Mouse (Mus musculus) CH12.LX (cell line): ENCODE measurements around the gene Zfp296. TPM values are rescaled to one million over a fixed set of nuclear protein-coding genes. Genes with fewer than 3 reads are reported as not detected.

Source experiments
- DNase-seq: peaks from one replicate; pipeline ENCODE4 v3.0.0-alpha.2; 2013; ENCODE audit errors: extremely low read depth
- H3K27ac ChIP-seq: 2 replicates; pipeline ENCODE4 v1.5.1; 2012; ENCODE audit warnings: low read depth, mild to moderate bottlenecking, control low read depth, moderate library complexity; ENCODE audit not compliant: insufficient read depth
- H3K27me3 ChIP-seq: replicated peaks from 2 replicates; pipeline ENCODE3; 2012; ENCODE audit warnings: inconsistent platforms
- H3K36me3 ChIP-seq, 2 experiments: replicated peaks in 1 of 2; 2 replicates each; pipeline versions ENCODE3 to v1.6.1; 2012; ENCODE audit warnings: inconsistent platforms in 1 of 2, low read length in 1 of 2, mild to moderate bottlenecking in 1 of 2, mixed read lengths in 1 of 2, moderate library complexity in 1 of 2; ENCODE audit not compliant: control insufficient read depth in 1 of 2, insufficient read depth in 1 of 2
- H3K4me1 ChIP-seq, 2 experiments: 2 replicates each; pipeline ENCODE4 v1.6.1; 2012; ENCODE audit warnings: inconsistent platforms in 1 of 2, moderate library complexity in 1 of 2; ENCODE audit not compliant: insufficient read depth in 2 of 2, control insufficient read depth in 1 of 2
- H3K4me2 ChIP-seq: 2 replicates; pipeline ENCODE4 v1.6.1; 2012; ENCODE audit warnings: low read depth, mild to moderate bottlenecking, control low read depth; ENCODE audit not compliant: poor library complexity, insufficient read depth, severe bottlenecking
- H3K4me3 ChIP-seq, 3 experiments: fragments of 150-350 bp in 1 of 3; sonication (generic) in 1 of 3; replicated peaks in 1 of 3; 2 replicates each; pipeline versions ENCODE3 to v1.5.1; 2011 to 2012; ENCODE audit warnings: low read depth in 2 of 3, low read length in 2 of 3, mild to moderate bottlenecking in 2 of 3, moderate library complexity in 2 of 3, control low read depth in 1 of 3, improper control_type of control experiment in 1 of 3, inconsistent platforms in 1 of 3, mixed read lengths in 1 of 3; ENCODE audit not compliant: poor library complexity in 1 of 3
- H3K79me2 ChIP-seq: replicated peaks from 2 replicates; pipeline ENCODE4 v1.6.1; 2012; ENCODE audit warnings: mild to moderate bottlenecking, moderate library complexity; ENCODE audit not compliant: control insufficient read depth, poor library complexity, insufficient read depth, severe bottlenecking; ENCODE audit errors: extremely low read depth
- H3K9ac ChIP-seq: 2 replicates; pipeline ENCODE4 v1.6.1; 2012; ENCODE audit warnings: low read depth, mild to moderate bottlenecking, control low read depth, moderate library complexity; ENCODE audit not compliant: insufficient read depth
- H3K9me3 ChIP-seq: replicated peaks from 2 replicates; pipeline ENCODE3; 2012; ENCODE audit warnings: low read length, inconsistent platforms, mixed read lengths
- BHLHE40 ChIP-seq: IDR thresholded peaks from 2 replicates; pipeline ENCODE4 v1.6.1; 2011; ENCODE audit warnings: mild to moderate bottlenecking, low read depth, low read length, improper control_type of control experiment
- CHD1 ChIP-seq: IDR thresholded peaks from 2 replicates; pipeline ENCODE4 v1.6.1; 2012; ENCODE audit warnings: low read depth, low read length, improper control_type of control experiment, inconsistent platforms
- CHD2 ChIP-seq: IDR thresholded peaks from 2 replicates; pipeline ENCODE4 v1.6.1; 2011; ENCODE audit warnings: low read length, improper control_type of control experiment
- CTCF ChIP-seq, 2 experiments: IDR thresholded peaks in 1 of 2; conservative IDR thresholded peaks in 1 of 2; 2 replicates each; pipeline ENCODE4 v1.5.1; 2011 to 2012; ENCODE audit warnings: low read depth in 2 of 2, low read length in 2 of 2, improper control_type of control experiment in 1 of 2, inconsistent platforms in 1 of 2, mild to moderate bottlenecking in 1 of 2, moderate library complexity in 1 of 2
- E2F4 ChIP-seq: IDR thresholded peaks from 2 replicates; pipeline ENCODE4 v1.6.1; 2011; ENCODE audit warnings: low read depth, low read length, improper control_type of control experiment; ENCODE audit not compliant: insufficient replicate concordance
- ELF1 ChIP-seq: IDR thresholded peaks from 2 replicates; pipeline ENCODE4 v1.6.1; 2014; ENCODE audit warnings: low read depth, mild to moderate bottlenecking, inconsistent platforms, low read length, improper control_type of control experiment
- EP300 ChIP-seq: IDR thresholded peaks from 2 replicates; pipeline ENCODE4 v1.6.1; 2011; ENCODE audit warnings: low read length, improper control_type of control experiment
- ETS1 ChIP-seq: conservative IDR thresholded peaks from 2 replicates; pipeline ENCODE4 v1.6.1; 2012; ENCODE audit warnings: low read depth, mild to moderate bottlenecking, inconsistent platforms, low read length, improper control_type of control experiment, moderate library complexity
- GABPA ChIP-seq: IDR thresholded peaks from 2 replicates; pipeline ENCODE4 v1.6.1; 2012; ENCODE audit warnings: low read depth, low read length, improper control_type of control experiment, inconsistent platforms; ENCODE audit not compliant: insufficient replicate concordance
- HCFC1 ChIP-seq: IDR thresholded peaks from 2 replicates; pipeline ENCODE4 v1.6.1; 2012; ENCODE audit warnings: low read depth, mild to moderate bottlenecking, inconsistent platforms, low read length, improper control_type of control experiment
- IRF4 ChIP-seq: IDR thresholded peaks from 2 replicates; pipeline ENCODE4 v1.6.1; 2014; ENCODE audit warnings: low read depth, mild to moderate bottlenecking, inconsistent platforms, low read length, improper control_type of control experiment
- JUN ChIP-seq: IDR thresholded peaks from 2 replicates; pipeline ENCODE4 v1.6.1; 2011; ENCODE audit warnings: low read depth, mild to moderate bottlenecking, low read length, improper control_type of control experiment, moderate library complexity; ENCODE audit not compliant: insufficient read depth
- JUND ChIP-seq: conservative IDR thresholded peaks from 2 replicates; pipeline ENCODE4 v1.6.1; 2011; ENCODE audit warnings: low read depth, low read length, improper control_type of control experiment
- KAT2A ChIP-seq: IDR thresholded peaks from 2 replicates; pipeline ENCODE4 v1.6.1; 2012; ENCODE audit warnings: low read length, improper control_type of control experiment, inconsistent platforms; ENCODE audit not compliant: insufficient replicate concordance
- MAFK ChIP-seq: IDR thresholded peaks from 2 replicates; pipeline ENCODE4 v1.6.1; 2011; ENCODE audit warnings: low read length, improper control_type of control experiment; ENCODE audit not compliant: insufficient replicate concordance
- MAX ChIP-seq: IDR thresholded peaks from 2 replicates; pipeline ENCODE4 v1.6.1; 2011; ENCODE audit warnings: low read length, improper control_type of control experiment
- MAZ ChIP-seq: IDR thresholded peaks from 2 replicates; pipeline ENCODE4 v1.6.1; 2012; ENCODE audit warnings: low read depth, mild to moderate bottlenecking, inconsistent platforms, low read length, improper control_type of control experiment, moderate library complexity
- MEF2A ChIP-seq: IDR thresholded peaks from 2 replicates; pipeline ENCODE4 v1.6.1; 2014; ENCODE audit warnings: low read depth, mild to moderate bottlenecking, inconsistent platforms, low read length, improper control_type of control experiment, borderline replicate concordance
- MXI1 ChIP-seq: IDR thresholded peaks from 2 replicates; pipeline ENCODE4 v1.6.1; 2011; ENCODE audit warnings: mild to moderate bottlenecking, low read depth, low read length, improper control_type of control experiment
- MYC ChIP-seq: IDR thresholded peaks from 2 replicates; pipeline ENCODE4 v1.6.1; 2011; ENCODE audit warnings: low read depth, mild to moderate bottlenecking, improper control_type of control experiment, low read length
- NELFE ChIP-seq: IDR thresholded peaks from 2 replicates; pipeline ENCODE4 v1.6.1; 2011; ENCODE audit warnings: low read depth, low read length, improper control_type of control experiment
- NRF1 ChIP-seq: IDR thresholded peaks from 2 replicates; pipeline ENCODE4 v1.6.1; 2014; ENCODE audit warnings: low read depth, mild to moderate bottlenecking, inconsistent platforms, low read length, improper control_type of control experiment, moderate library complexity
- PAX5 ChIP-seq: IDR thresholded peaks from 2 replicates; pipeline ENCODE4 v1.6.1; 2012; ENCODE audit warnings: low read length, inconsistent platforms, mixed read lengths
- POLR2A ChIP-seq: IDR thresholded peaks from 2 replicates; pipeline ENCODE4 v1.6.1; 2011; ENCODE audit warnings: low read depth, mild to moderate bottlenecking, improper control_type of control experiment, low read length
- POLR2AphosphoS2 ChIP-seq: IDR thresholded peaks from 2 replicates; pipeline ENCODE4 v1.6.1; 2011; ENCODE audit warnings: low read depth, low read length, improper control_type of control experiment
- RAD21 ChIP-seq: IDR thresholded peaks from 2 replicates; pipeline ENCODE4 v1.6.1; 2011; ENCODE audit warnings: low read depth, mild to moderate bottlenecking, low read length, improper control_type of control experiment, moderate library complexity
- RCOR1 ChIP-seq: conservative IDR thresholded peaks from 2 replicates; pipeline ENCODE4 v1.6.1; 2012; ENCODE audit warnings: low read depth, mild to moderate bottlenecking, inconsistent platforms, low read length, improper control_type of control experiment
- SIN3A ChIP-seq: IDR thresholded peaks from 2 replicates; pipeline ENCODE4 v1.6.1; 2012; ENCODE audit warnings: low read length, improper control_type of control experiment, inconsistent platforms
- SMC3 ChIP-seq: IDR thresholded peaks from 2 replicates; pipeline ENCODE4 v1.6.1; 2011; ENCODE audit warnings: low read depth, low read length, improper control_type of control experiment
- TBP ChIP-seq: conservative IDR thresholded peaks from 2 replicates; pipeline ENCODE4 v1.6.1; 2011; ENCODE audit warnings: low read depth, low read length, improper control_type of control experiment
- TCF12 ChIP-seq: IDR thresholded peaks from 2 replicates; pipeline ENCODE4 v1.6.1; 2014; ENCODE audit warnings: low read depth, mild to moderate bottlenecking, inconsistent platforms, low read length, improper control_type of control experiment
- UBTF ChIP-seq: IDR thresholded peaks from 2 replicates; pipeline ENCODE4 v1.6.1; 2012; ENCODE audit warnings: low read depth, mild to moderate bottlenecking, inconsistent platforms, low read length, improper control_type of control experiment, moderate library complexity
- USF1 ChIP-seq: IDR thresholded peaks from 2 replicates; pipeline ENCODE4 v1.6.1; 2014; ENCODE audit warnings: low read depth, mild to moderate bottlenecking, inconsistent platforms, low read length, improper control_type of control experiment
- USF2 ChIP-seq: conservative IDR thresholded peaks from 2 replicates; pipeline ENCODE4 v1.6.1; 2011; ENCODE audit warnings: low read depth, low read length, improper control_type of control experiment
- ZC3H11A ChIP-seq: IDR thresholded peaks from 2 replicates; pipeline ENCODE4 v1.6.1; 2012; ENCODE audit warnings: low read depth, mild to moderate bottlenecking, inconsistent platforms, low read length, improper control_type of control experiment
- ZKSCAN1 ChIP-seq: IDR thresholded peaks from 2 replicates; pipeline ENCODE4 v1.6.1; 2012; ENCODE audit warnings: low read depth, inconsistent platforms, low read length, improper control_type of control experiment, borderline replicate concordance
- ZMIZ1 ChIP-seq: IDR thresholded peaks from 2 replicates; pipeline ENCODE4 v1.6.1; 2012; ENCODE audit warnings: low read depth, mild to moderate bottlenecking, inconsistent platforms, low read length, improper control_type of control experiment
- ZNF384 ChIP-seq: IDR thresholded peaks from 2 replicates; pipeline ENCODE4 v1.6.1; 2012; ENCODE audit warnings: low read depth, low read length, improper control_type of control experiment, inconsistent platforms
- dilution Hi-C: fragments of 300-500 bp; cut with MboI; formaldehyde crosslinking; loops from 2 replicates; pipeline ENCODE4 v1.14.3; 2020; ENCODE audit warnings: low sequenced_read_pairs; ENCODE audit not compliant: extremely low pct_unique_long_range_greater_than_20kb, extremely low pct_ligation_motif_present
- in situ Hi-C: fragments of 300-500 bp; cut with MboI; formaldehyde crosslinking; loops from 3 replicates; pipeline ENCODE4 v1.14.3; 2019; ENCODE audit warnings: low sequenced_read_pairs, low pct_ligation_motif_present, low pct_unique_long_range_greater_than_20kb, mixed read lengths
- polyA plus RNA-seq: library from polyadenylated mRNA; unstranded; fragments of >175 nt; gene quantifications from 2 replicates; pipeline ENCODE4 v1.2.1, GENCODE M21; 2012; ENCODE audit warnings: low read depth; ENCODE audit not compliant: insufficient read length
- total RNA-seq, 2 experiments: library from RNA; depleted of rRNA; stranded (reverse); fragments of 300-350 nt in 1 of 2; fragments of >200 nt in 1 of 2; gene quantifications; 2 replicates each; pipeline ENCODE4 v1.2.3; 2012 to 2014

Zfp296 gene
- total RNA-seq (2012; rRNA removed) (26.5 and 30.0 TPM in 2 replicates), total RNA-seq (2014; rRNA removed) (8.6 and 10.7 TPM in 2 replicates), polyA plus RNA-seq (37.6 and 44.0 TPM in 2 replicates)

- TF ChIP-seq TCF12 (peak; percentile 31; the same call in 1 of the 2 replicates), MAFK (no peak), ETS1 (peak; percentile 85), ELF1 (no peak), RCOR1 (0 out of 2 replicates have a peak, but pooled peaks have one; percentile 7), GABPA (no peak), CHD2 (no peak), NELFE (peak; percentile 85), MAZ (no peak; the same call in 1 of the 2 replicates), USF1 (no peak; the same call in 1 of the 2 replicates), CHD1 (0 out of 2 replicates have a peak, but pooled peaks have one; percentile 1), MEF2A (peak; percentile 80; the same call in 1 of the 2 replicates), POLR2AphosphoS2 (0 out of 2 replicates have a peak, but pooled peaks have one; percentile 24), TBP (peak; percentile 87), MAX (peak; percentile 92), PAX5 (no peak), SMC3 (no peak), ZNF384 (no peak), USF2 (no peak), IRF4 (peak; percentile 73; the same call in 1 of the 2 replicates), ZMIZ1 (peak; percentile 91; the same call in 1 of the 2 replicates), KAT2A (0 out of 2 replicates have a peak, but pooled peaks have one; percentile 62), POLR2A (peak; percentile 95), EP300 (no peak; the same call in 1 of the 2 replicates), MYC (peak; percentile 88; the same call in 1 of the 2 replicates), SIN3A (peak; percentile 35; the same call in 1 of the 2 replicates), CTCF (conservative IDR thresholded peaks at IDR 0.05 in 1 of 2, IDR thresholded peaks at IDR 0.05 in 1 of 2; ENCODE audit: low read depth in 2 of 2, low read length in 2 of 2) (no peak), BHLHE40 (peak; percentile 92), ZC3H11A (no peak), NRF1 (peak; percentile 23; the same call in 1 of the 2 replicates), JUND (no peak), MXI1 (peak; percentile 94), HCFC1 (no peak), ZKSCAN1 (no peak), JUN (no peak), E2F4 (no peak), UBTF (no peak), RAD21 (no peak)
- Histone ChIP-seq H3K27me3 (no peaks in the 10 kb centered on the region), H3K9ac (peak within 1 kb of the TSS; percentile 88), H3K9me3 (no peaks in the 10 kb centered on the region), H3K36me3 (peaks cover 25 to 32% of the 10 kb centered on the region in 2 experiments), H3K4me3 (peak within 1 kb of the TSS; percentile 61 to 82 (median 76)), H3K4me1 (peaks cover 17 to 60% of the 10 kb centered on the region in 2 experiments), H3K27ac (peak within 1 kb of the TSS; percentile 95), H3K79me2 (peaks cover 36% of the 10 kb centered on the region), H3K4me2 (peak within 1 kb of the TSS; percentile 70)
- DNase-seq = peak; percentile 76
- in situ Hi-C loops (loop anchor here (10.0 kb wide), 1 partner anchor 72 kb away; the partner anchor contains the start of genes Bloc1s3 and Trappc6a), dilution Hi-C loops (no loop called here)
These were observed at the start of gene Zfp296, which contains the start of gene Gemin7 for GRCm38 (mm10) chr7:19577141-19577852. Gene Zfp296 (plus strand): TSS chr7:19577287. Gene Gemin7 (minus strand): TSS chr7:19577595.
